ENCODE assay signal across 9 mouse cellular contexts in the genomic region with DNA sequence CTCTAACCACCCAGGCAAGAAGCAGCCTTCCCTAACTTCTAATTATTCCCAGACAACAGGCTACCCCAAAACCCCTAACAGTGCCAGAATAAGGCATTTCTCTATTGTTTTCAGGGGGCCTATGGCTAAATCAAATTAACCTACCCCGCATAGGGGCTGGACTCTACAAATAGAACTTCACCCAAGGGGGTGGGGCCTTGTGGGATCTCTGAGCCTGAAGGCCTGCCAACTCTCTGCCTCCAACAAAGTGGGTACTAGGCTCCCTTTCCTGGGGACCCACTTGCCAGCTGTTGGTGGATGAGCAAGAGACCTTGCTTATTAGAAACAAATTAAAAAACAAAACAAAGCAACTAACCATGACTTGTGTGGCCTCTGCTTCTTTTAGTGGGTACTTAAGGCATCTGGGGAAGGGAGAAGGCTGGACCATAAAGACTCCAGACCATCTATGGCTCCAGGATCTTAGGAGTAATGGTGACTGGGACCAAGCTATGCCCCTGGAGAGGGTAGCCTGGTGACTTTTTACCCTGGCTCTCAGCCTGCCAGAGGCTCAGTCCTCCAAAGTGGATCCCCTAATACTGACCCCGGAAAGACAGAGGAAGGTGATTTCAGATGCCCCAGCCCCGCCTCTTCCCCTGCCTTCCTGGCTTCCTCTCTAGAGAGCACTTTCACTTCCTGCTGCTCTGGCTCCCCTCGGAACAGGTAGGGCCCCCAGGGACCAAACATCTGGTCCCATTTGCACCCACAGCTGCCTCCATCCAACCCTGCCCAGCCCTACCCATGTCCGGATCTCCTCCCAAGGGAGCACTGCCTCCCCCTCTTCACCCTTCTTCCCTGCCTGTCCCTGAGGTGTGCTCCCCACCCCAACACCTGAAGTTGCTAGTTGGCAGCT. TPM values are rescaled to one million over a fixed set of nuclear protein-coding genes. Genes with fewer than 3 reads are reported as not detected.
DNase-seq lines count a peak whose midpoint lies in the region; ATAC-seq and TF ChIP-seq lines count a peak whose summit lies in the region.
"Had no signal": no experiment of that assay in that cellular context is flagged by ENCODE, and none has a peak within 500 bp of the region (broad histone marks: within the 10 kb centered on the region; RNA-seq: fewer than 3 reads in every experiment).

Gene Rinl (plus strand): TSS at position 663 of the 889 bp plus-strand sequence.

- 0 out of 2 replicates have a peak within 1 kb of the TSS, but pooled peaks have one; percentile 40 for H3K27ac ChIP-seq in forebrain, embryonic 10.5 days
- no peak within 1 kb of the TSS for H3K27ac ChIP-seq in forebrain, embryonic 14.5 days (ENCODE audit: low read depth, low read length)
- H3K27ac ChIP-seq in embryonic facial prominence, embryonic 12.5 days = peak within 1 kb of the TSS; percentile 73
- no peak within 1 kb of the TSS for H3K27ac ChIP-seq in liver, embryonic 16.5 days (ENCODE audit: low read length)
- no peak within 1 kb of the TSS for H3K27ac ChIP-seq in midbrain, postnatal 0 days (ENCODE audit: low read depth, low read length)
- H3K27ac ChIP-seq: midbrain, embryonic 12.5 days had no signal

- H3K4me3 ChIP-seq in forebrain, embryonic 10.5 days = no peak within 1 kb of the TSS
- no peak within 1 kb of the TSS for H3K4me3 ChIP-seq in forebrain, embryonic 14.5 days (ENCODE audit: low read depth, low read length)
- no peak within 1 kb of the TSS for H3K4me3 ChIP-seq in embryonic facial prominence, embryonic 12.5 days
- peak within 1 kb of the TSS; percentile 22 for H3K4me3 ChIP-seq in liver, embryonic 16.5 days (ENCODE audit: low read depth, low read length)
- H3K4me3 ChIP-seq in midbrain, postnatal 0 days (ENCODE audit: low read depth, low read length) = no peak within 1 kb of the TSS
- H3K4me3 ChIP-seq: midbrain, embryonic 12.5 days had no signal

- peaks cover 39% of the 10 kb centered on the region for H3K4me1 ChIP-seq in forebrain, embryonic 10.5 days
- H3K4me1 ChIP-seq in forebrain, embryonic 14.5 days (ENCODE audit: control insufficient read depth, insufficient read depth, low read length) = no peaks in the 10 kb centered on the region
- H3K4me1 ChIP-seq in embryonic facial prominence, embryonic 12.5 days = peaks cover 14% of the 10 kb centered on the region
- no peaks in the 10 kb centered on the region for H3K4me1 ChIP-seq in liver, embryonic 16.5 days (ENCODE audit: control insufficient read depth, low read depth, low read length)
- no peaks in the 10 kb centered on the region for H3K4me1 ChIP-seq in midbrain, postnatal 0 days (ENCODE audit: insufficient read depth, low read length)
- H3K4me1 ChIP-seq: midbrain, embryonic 12.5 days had no signal

- peaks cover 26% of the 10 kb centered on the region for H3K36me3 ChIP-seq in forebrain, embryonic 10.5 days (replicated peaks)
- peaks cover 25% of the 10 kb centered on the region for H3K36me3 ChIP-seq in forebrain, embryonic 14.5 days (ENCODE audit: control insufficient read depth, insufficient read depth, low read length)
- peaks cover 29% of the 10 kb centered on the region for H3K36me3 ChIP-seq in embryonic facial prominence, embryonic 12.5 days
- H3K36me3 ChIP-seq in liver, embryonic 16.5 days (ENCODE audit: control insufficient read depth, insufficient read depth) = no peaks in the 10 kb centered on the region
- H3K36me3 ChIP-seq in splenic B cell, adult 2 months (ENCODE audit: control insufficient read depth, insufficient read depth, low read length, poor library complexity, severe bottlenecking) = no peaks in the 10 kb centered on the region; the same call in 1 of the 2 replicates
- peaks cover 26% of the 10 kb centered on the region for H3K36me3 ChIP-seq in midbrain, postnatal 0 days (ENCODE audit: insufficient read depth, low read length)

- DNase-seq in forebrain, embryonic 10.5 days (ENCODE audit: extremely low spot score, low spot score) = no peak
- no peak for DNase-seq in forebrain, embryonic 14.5 days (ENCODE audit: low spot score)
- DNase-seq in splenic B cell, adult 2 months (ENCODE audit: low read depth, low spot score) = peak; percentile 92
- DNase-seq in urinary bladder, postnatal 25 days (ENCODE audit: low spot score) = no peak
- DNase-seq in layer of hippocampus, postnatal 14 days (ENCODE audit: low spot score in 2 of 2) = no peak
- no peak for DNase-seq in midbrain, postnatal 0 days (ENCODE audit: low spot score)

- no peak within 1 kb of the TSS for H3K9ac ChIP-seq in forebrain, embryonic 14.5 days (ENCODE audit: low read length)
- peak within 1 kb of the TSS; percentile 13; the same call in 1 of the 2 replicates for H3K9ac ChIP-seq in embryonic facial prominence, embryonic 12.5 days
- peak within 1 kb of the TSS; percentile 21; the same call in 1 of the 2 replicates for H3K9ac ChIP-seq in liver, embryonic 16.5 days (ENCODE audit: low read depth, low read length)
- no peak within 1 kb of the TSS for H3K9ac ChIP-seq in midbrain, postnatal 0 days (replicated peaks; ENCODE audit: low read length, poor library complexity, severe bottlenecking)
- H3K9ac ChIP-seq: midbrain, embryonic 12.5 days had no signal

- ATAC-seq in forebrain, embryonic 14.5 days = no peak
- no peak for ATAC-seq in embryonic facial prominence, embryonic 12.5 days (ENCODE audit: insufficient number of reproducible peaks, insufficient read depth, low FRiP score, low TSS enrichment)
- ATAC-seq in liver, embryonic 16.5 days (ENCODE audit: low read depth) = no peak
- ATAC-seq in midbrain, postnatal 0 days (ENCODE audit: low FRiP score) = no peak

- no peak within 1 kb of the TSS for H3K4me2 ChIP-seq in forebrain, embryonic 14.5 days (ENCODE audit: low read length)
- H3K4me2 ChIP-seq in embryonic facial prominence, embryonic 12.5 days (replicated peaks) = no peak within 1 kb of the TSS
- peak within 1 kb of the TSS; percentile 14; the same call in 1 of the 2 replicates for H3K4me2 ChIP-seq in liver, embryonic 16.5 days (ENCODE audit: low read depth, low read length)
- no peak within 1 kb of the TSS for H3K4me2 ChIP-seq in midbrain, postnatal 0 days (ENCODE audit: low read depth, low read length, poor library complexity, severe bottlenecking)
- H3K4me2 ChIP-seq: midbrain, embryonic 12.5 days had no signal

- 75% methylated on average over 5 of the region's 5 CpGs for WGBS in forebrain, embryonic 10.5 days
- WGBS in forebrain, embryonic 14.5 days = 75% methylated on average over 5 of the region's 5 CpGs
- 58% methylated on average over 5 of the region's 5 CpGs for WGBS in embryonic facial prominence, embryonic 12.5 days
- 41% methylated on average over 5 of the region's 5 CpGs for WGBS in liver, embryonic 16.5 days (ENCODE audit: insufficient replicate concordance)
- WGBS in midbrain, postnatal 0 days = 86% methylated on average over 5 of the region's 5 CpGs

- no peaks in the 10 kb centered on the region for H3K27me3 ChIP-seq in forebrain, embryonic 10.5 days (ENCODE audit: poor library complexity, severe bottlenecking)
- H3K27me3 ChIP-seq in forebrain, embryonic 14.5 days (replicated peaks; ENCODE audit: control insufficient read depth, insufficient read depth, low read length) = no peaks in the 10 kb centered on the region
- H3K27me3 ChIP-seq in embryonic facial prominence, embryonic 12.5 days = no peaks in the 10 kb centered on the region
- H3K27me3 ChIP-seq in liver, embryonic 16.5 days (ENCODE audit: control insufficient read depth, insufficient read depth, low read depth, low read length) = no peaks in the 10 kb centered on the region
- H3K27me3 ChIP-seq in splenic B cell, adult 2 months (ENCODE audit: control insufficient read depth, insufficient read depth, low read length, poor library complexity, severe bottlenecking) = no peaks in the 10 kb centered on the region
- H3K27me3 ChIP-seq in midbrain, postnatal 0 days (ENCODE audit: insufficient read depth, low read length) = no peaks in the 10 kb centered on the region
- H3K27me3 ChIP-seq: midbrain, embryonic 12.5 days had no signal

- H3K9me3 ChIP-seq in forebrain, embryonic 10.5 days = no peaks in the 10 kb centered on the region
- no peaks in the 10 kb centered on the region for H3K9me3 ChIP-seq in forebrain, embryonic 14.5 days (replicated peaks; ENCODE audit: control insufficient read depth, low read length)
- no peaks in the 10 kb centered on the region for H3K9me3 ChIP-seq in embryonic facial prominence, embryonic 12.5 days
- no peaks in the 10 kb centered on the region for H3K9me3 ChIP-seq in liver, embryonic 16.5 days (replicated peaks; ENCODE audit: control insufficient read depth, low read length)
- no peaks in the 10 kb centered on the region for H3K9me3 ChIP-seq in midbrain, postnatal 0 days (ENCODE audit: low read length)
- H3K9me3 ChIP-seq: midbrain, embryonic 12.5 days had no signal

- TF ChIP-seq CTCF in midbrain, postnatal 0 days (IDR thresholded peaks at IDR 0.05) = no peak

RNA-seq across cellular contexts. Expression of gene Rinl, which starts in this region (rescaled TPM):
- 3.4 and 3.8 TPM in 2 replicates for polyA plus RNA-seq in forebrain, embryonic 10.5 days (2016; fragmentation: Nextera tagmentation; extraction: Ambion mirVana)
- 1.3 and 1.5 TPM in 2 replicates for polyA plus RNA-seq in forebrain, embryonic 14.5 days (2014; fragmentation: Nextera tagmentation; extraction: Ambion mirVana)
- polyA plus RNA-seq in embryonic facial prominence, embryonic 12.5 days (2016; fragmentation: Nextera tagmentation; extraction: Ambion mirVana) = 2.2 and 2.8 TPM in 2 replicates
- 8.1 and 8.7 TPM in 2 replicates for polyA plus RNA-seq in liver, embryonic 16.5 days (2015; fragmentation: Nextera tagmentation; extraction: Ambion mirVana)
- 1 to 10 TPM; 2.9 to 3.3 TPM for total RNA-seq in layer of hippocampus, postnatal 14 days (2021)
- total RNA-seq in midbrain, postnatal 0 days (2014; rRNA removed) = 0.80 and 1.0 TPM in 2 replicates
- polyA plus RNA-seq in midbrain, postnatal 0 days (2015; fragmentation: Nextera tagmentation; extraction: Ambion mirVana) = 1.9 TPM in 2 replicates

Comparison
In these comparisons a context has a peak if more than half of its experiments do, and no peak if none do; other contexts are left out.
1. H3K27ac ChIP-seq: peak in forebrain, embryonic 10.5 days (single experiment) and embryonic facial prominence, embryonic 12.5 days (single experiment); none in forebrain, embryonic 14.5 days (single experiment), liver, embryonic 16.5 days (single experiment) and midbrain, postnatal 0 days (single experiment).
2. H3K9ac ChIP-seq: peak in embryonic facial prominence, embryonic 12.5 days (single experiment) and liver, embryonic 16.5 days (single experiment); none in forebrain, embryonic 14.5 days (single experiment) and midbrain, postnatal 0 days (single experiment).